In genomic region chr4:77648911-77649310, GRCm38 (mm10) we compare ENCODE assay signal across 11 mouse cellular contexts.
"Had no signal": no experiment of that assay in that cellular context is flagged by ENCODE, and none has a peak within 500 bp of the region (broad histone marks: within the 10 kb centered on the region; RNA-seq: fewer than 3 reads in every experiment).

No protein-coding gene starts in this region.

- DNase-seq: kidney, adult 18-20 months; kidney, adult 9 months; kidney, postnatal 14 days; kidney, postnatal 4 days; liver, postnatal 0 days; lung, embryonic 14.5 days; lung, postnatal 36 days; retina, postnatal 1 day; right cerebral cortex, postnatal 14 days; right cerebral cortex, postnatal 4 days; thymus, postnatal 25 days had no signal
